Mouse (Mus musculus) megakaryocyte, embryonic 14.5 days (primary cell): ENCODE measurements around the gene Txndc11.

ENCODE experiments used
- FLI1 ChIP-seq: IDR thresholded peaks from 2 replicates; pipeline ENCODE4 v1.6.1; 2012; ENCODE audit warnings: low read length, inconsistent platforms, mixed read lengths
- GATA1 ChIP-seq: IDR thresholded peaks from 3 replicates; pipeline ENCODE4 v1.6.1; 2012; ENCODE audit warnings: mixed read lengths, low read length, inconsistent platforms, borderline replicate concordance

DNA sequence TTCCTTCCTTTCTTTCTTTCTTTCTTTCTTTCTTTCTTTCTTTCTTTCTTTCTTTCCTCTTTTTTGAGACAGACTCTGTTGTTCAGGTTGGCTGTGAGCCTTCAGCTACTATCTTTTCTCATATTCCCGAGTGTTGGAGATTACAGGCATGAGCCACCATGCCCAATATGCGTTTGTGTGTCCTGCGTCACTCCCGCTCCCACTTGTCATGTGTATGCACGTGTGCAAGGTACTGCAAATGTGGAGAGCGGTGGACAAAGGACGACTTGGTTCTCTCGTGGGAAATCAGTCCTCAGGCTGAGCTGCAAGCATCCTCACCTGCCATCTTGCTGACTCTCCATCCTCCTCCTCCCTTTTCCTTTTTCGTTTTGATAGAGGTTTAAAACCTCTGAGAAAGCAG is 99.2 kb downstream of the Txndc11 start:
- TF ChIP-seq GATA1 (no peak), FLI1 (no peak)
